Mouse (Mus musculus): ENCODE measurements at regions not wholly inside any gene's neighbourhood (a gene's known extent, or its start where the extent isn't known, plus 50 kb on each side); places are given as distances from the start of the nearest gene placed in this dataset.

- no peak for ATAC-seq (ENCODE audit: low TSS enrichment)
Observed at GRCm38 (mm10) chr16:68704569-68704968, 1083.9 kb upstream of the Cadm2 start.

GRCm38 (mm10) chr16:68666972-68667538 is 1046.3 kb upstream of the Cadm2 start:
- ATAC-seq (ENCODE audit: low TSS enrichment), result peak; percentile 100

- no peak for ATAC-seq (ENCODE audit: low TSS enrichment)
Observed at GRCm38 (mm10) chr16:68658436-68658835, 1037.7 kb upstream of the Cadm2 start.

GRCm38 (mm10) chr16:68627976-68628375 is 1007.3 kb upstream of the Cadm2 start:
- no peak for ATAC-seq (ENCODE audit: low TSS enrichment)

- ATAC-seq (ENCODE audit: low TSS enrichment), result no peak
Observed at GRCm38 (mm10) chr16:68614041-68614440, 993.3 kb upstream of the Cadm2 start.
